Mouse (Mus musculus) neural tube, embryonic 15.5 days (tissue): Measurements from ENCODE around the gene Pycard. TPM values are rescaled to one million over a fixed set of nuclear protein-coding genes. Genes with fewer than 3 reads are reported as not detected.
"Not testable (repeated sequence)": the region's sequence is repeated elsewhere in the genome, so short reads cannot be mapped to it uniquely, and the experiment has no call there.

Experiments used
- ATAC-seq: fragments of 200-750 bp; cut with Nextera tagmentation; 2 replicates; pipeline ENCODE4 v1.8.0; 2017; ENCODE audit warnings: mild to moderate bottlenecking, moderate TSS enrichment, moderate library complexity; ENCODE audit not compliant: low FRiP score
- H3K27ac ChIP-seq: fragments of 300-500 bp; sonication (generic); replicated peaks from 2 replicates; pipeline ENCODE4 v1.5.1; 2015; ENCODE audit warnings: mild to moderate bottlenecking, inconsistent platforms
- H3K27me3 ChIP-seq: fragments of 300-500 bp; sonication (generic); replicated peaks from 2 replicates; pipeline ENCODE4 v1.6.1; 2015; ENCODE audit warnings: inconsistent platforms
- H3K36me3 ChIP-seq: fragments of 300-500 bp; sonication (generic); 2 replicates; pipeline ENCODE4 v1.6.1; 2015; ENCODE audit warnings: inconsistent platforms
- H3K4me1 ChIP-seq: fragments of 300-500 bp; sonication (generic); 2 replicates; pipeline ENCODE4 v1.6.1; 2015; ENCODE audit warnings: inconsistent platforms
- H3K4me2 ChIP-seq: fragments of 300-500 bp; sonication (generic); 2 replicates; pipeline ENCODE4 v1.6.1; 2015; ENCODE audit warnings: inconsistent platforms, mild to moderate bottlenecking, moderate library complexity
- H3K4me3 ChIP-seq: fragments of 300-500 bp; sonication (generic); replicated peaks from 2 replicates; pipeline ENCODE4 v1.5.1; 2015; ENCODE audit warnings: mild to moderate bottlenecking, inconsistent platforms
- H3K9ac ChIP-seq: fragments of 300-500 bp; sonication (generic); replicated peaks from 2 replicates; pipeline ENCODE4 v1.6.1; 2015; ENCODE audit warnings: mild to moderate bottlenecking, inconsistent platforms
- H3K9me3 ChIP-seq: fragments of 300-500 bp; sonication (generic); replicated peaks from 2 replicates; pipeline ENCODE4 v1.6.1; 2016; ENCODE audit warnings: inconsistent platforms
- WGBS: fragments of 180-500 bp; shearing (Covaris S2); methylation state at CpG from one replicate; pipeline ENCODE4 v1.1.7; 2015; ENCODE audit warnings: mixed read lengths; 5-methylcytosine and 5-hydroxymethylcytosine counted together
- polyA plus RNA-seq: library from polyadenylated mRNA; unstranded; fragments of >200 nt; fragmentation: Nextera tagmentation; extraction: Ambion mirVana; gene quantifications from 2 replicates; pipeline ENCODE4 v1.2.1, GENCODE M21; 2015

Gene Pycard
- polyA plus RNA-seq = 8.0 and 46.9 TPM in 2 replicates

DNA sequence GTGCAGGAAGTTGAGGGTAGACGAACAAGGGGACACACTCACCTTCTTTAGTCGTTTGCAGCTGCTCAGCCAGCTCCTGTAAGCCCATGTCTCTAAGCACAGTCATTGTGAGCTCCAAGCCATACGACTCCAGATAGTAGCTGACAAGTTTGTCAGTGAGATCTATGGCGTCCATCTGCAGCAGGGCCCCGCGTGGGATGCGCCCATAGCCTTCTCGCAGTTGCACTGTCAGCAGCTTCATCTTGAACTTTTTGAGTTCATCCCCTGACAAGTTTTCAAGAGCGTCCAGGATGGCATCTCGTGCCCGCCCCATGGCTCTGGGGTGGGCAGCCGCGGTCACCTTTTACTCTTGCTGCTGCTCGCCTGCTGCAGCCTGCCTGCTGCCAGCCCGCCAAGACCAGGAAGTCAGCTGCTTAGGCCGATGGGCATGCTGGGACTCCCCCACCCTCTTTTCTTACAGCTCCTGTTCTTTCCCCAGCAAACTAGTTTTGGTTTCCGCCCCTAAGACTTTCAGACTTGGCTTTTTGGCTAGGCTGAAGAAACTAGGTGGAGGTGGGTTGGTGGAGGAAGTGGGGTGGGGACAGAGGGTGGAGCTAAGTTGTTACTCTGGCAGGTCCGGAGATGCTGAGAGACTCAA is at the start of gene Pycard:
Pycard (minus strand) TSS at position 527 of the 637 bp plus-strand sequence.
- Histone ChIP-seq H3K9ac (0 out of 2 replicates have a peak within 1 kb of the TSS, but pooled peaks have one; percentile 26), H3K36me3 (peaks cover 16% of the 10 kb centered on the region), H3K4me3 (peak within 1 kb of the TSS; percentile 15), H3K4me1 (peaks cover 4% of the 10 kb centered on the region), H3K27me3 (no peaks in the 10 kb centered on the region), H3K9me3 (no peaks in the 10 kb centered on the region), H3K27ac (no peak within 1 kb of the TSS), H3K4me2 (peak within 1 kb of the TSS; percentile 41)
- no peak for ATAC-seq
- 21% methylated on average over 18 of the region's 18 CpGs for WGBS

DNA sequence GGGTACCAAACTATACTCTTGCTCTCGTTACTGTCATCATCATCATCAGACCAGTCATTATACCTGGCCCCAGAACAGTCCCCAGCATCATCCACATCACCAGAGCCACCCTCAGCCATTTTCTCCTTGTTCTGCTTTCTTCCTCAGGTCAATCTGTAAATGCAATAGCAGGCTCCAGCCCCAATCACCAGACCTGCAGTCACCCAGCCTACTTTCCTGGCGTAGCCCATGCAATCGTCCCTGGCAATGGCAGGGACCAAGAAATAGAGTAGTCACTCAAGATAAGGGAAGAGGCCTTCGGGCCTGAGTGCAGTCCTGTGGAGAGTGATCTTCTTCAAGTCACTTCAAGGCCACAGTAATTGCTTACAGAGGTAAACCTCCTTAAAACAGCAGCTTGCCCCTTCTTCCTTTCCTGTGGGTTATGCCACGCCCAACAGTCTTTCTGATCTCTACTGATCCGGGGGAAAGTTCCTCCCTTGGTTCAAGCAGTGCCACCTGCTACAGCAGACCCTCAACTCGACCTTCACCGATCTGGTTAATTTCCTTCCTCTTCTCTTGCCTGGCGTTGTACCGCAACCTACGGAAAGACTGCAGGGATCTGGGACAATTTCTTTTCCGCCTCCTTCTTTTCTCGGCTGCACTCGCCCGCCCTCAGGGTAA is 48.6 kb upstream of the Pycard start:
- not testable (repeated sequence) for H3K27me3 ChIP-seq

DNA sequence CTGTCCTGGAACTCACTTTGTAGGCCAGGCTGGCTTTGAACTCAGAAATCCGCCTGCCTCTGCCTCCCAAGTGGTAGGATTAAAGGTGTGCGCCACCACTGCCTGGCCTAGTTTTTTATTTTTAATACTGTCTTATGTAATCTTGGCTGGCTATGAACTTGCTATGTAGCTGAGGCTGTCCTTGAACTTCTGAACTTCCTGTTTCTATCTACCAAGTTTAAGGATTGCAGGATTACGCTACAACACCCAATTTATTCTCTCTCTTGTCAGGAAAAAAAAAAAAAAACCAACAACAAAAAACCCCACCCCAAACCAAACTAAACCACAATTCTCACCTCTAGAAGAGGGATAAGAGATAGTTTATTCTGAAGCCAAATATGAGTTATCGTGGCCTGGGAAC is 39.9 kb upstream of the Pycard start:
- Histone ChIP-seq H3K9me3 (no peaks in the 10 kb centered on the region), H3K9ac (no peak overlapping the region), H3K4me2 (no peak overlapping the region), H3K4me3 (no peak overlapping the region), H3K27me3 (no peaks in the 10 kb centered on the region), H3K27ac (no peak overlapping the region), H3K36me3 (no peaks in the 10 kb centered on the region), H3K4me1 (no peaks in the 10 kb centered on the region)
- 93% methylated on average over 4 of the region's 4 CpGs for WGBS
- ATAC-seq = no peak

More for the DNA sequence above, 48.6 kb upstream of the Pycard start:
- not testable (repeated sequence) for H3K9ac ChIP-seq, H3K4me3 ChIP-seq, H3K27ac ChIP-seq, H3K4me1 ChIP-seq, H3K4me2 ChIP-seq, ATAC-seq, H3K9me3 ChIP-seq, H3K36me3 ChIP-seq
- WGBS = 80% methylated on average over 15 of the region's 15 CpGs

DNA sequence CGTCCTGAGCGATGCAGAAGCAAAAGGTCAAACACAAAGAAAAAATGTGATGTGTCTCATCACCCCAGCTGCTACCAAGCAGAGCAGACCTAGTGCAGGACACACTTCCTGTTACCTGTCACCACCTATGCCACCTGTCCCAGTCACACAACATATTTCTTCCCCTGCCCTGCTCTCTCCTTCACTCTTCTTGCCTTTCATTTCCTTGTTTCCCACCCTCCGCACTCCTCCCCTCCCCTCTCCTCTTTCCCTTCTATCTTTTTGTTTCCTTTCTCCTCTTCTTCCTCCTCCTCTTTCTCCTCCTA is 39.3 kb upstream of the Pycard start:
- Histone ChIP-seq H3K27ac (no peak overlapping the region), H3K9ac (no peak overlapping the region), H3K27me3 (no peaks in the 10 kb centered on the region), H3K4me1 (no peaks in the 10 kb centered on the region), H3K36me3 (no peaks in the 10 kb centered on the region), H3K9me3 (no peaks in the 10 kb centered on the region), H3K4me3 (no peak overlapping the region), H3K4me2 (no peak overlapping the region)
- ATAC-seq = no peak
- WGBS = 93% methylated on average over 3 of the region's 3 CpGs

DNA sequence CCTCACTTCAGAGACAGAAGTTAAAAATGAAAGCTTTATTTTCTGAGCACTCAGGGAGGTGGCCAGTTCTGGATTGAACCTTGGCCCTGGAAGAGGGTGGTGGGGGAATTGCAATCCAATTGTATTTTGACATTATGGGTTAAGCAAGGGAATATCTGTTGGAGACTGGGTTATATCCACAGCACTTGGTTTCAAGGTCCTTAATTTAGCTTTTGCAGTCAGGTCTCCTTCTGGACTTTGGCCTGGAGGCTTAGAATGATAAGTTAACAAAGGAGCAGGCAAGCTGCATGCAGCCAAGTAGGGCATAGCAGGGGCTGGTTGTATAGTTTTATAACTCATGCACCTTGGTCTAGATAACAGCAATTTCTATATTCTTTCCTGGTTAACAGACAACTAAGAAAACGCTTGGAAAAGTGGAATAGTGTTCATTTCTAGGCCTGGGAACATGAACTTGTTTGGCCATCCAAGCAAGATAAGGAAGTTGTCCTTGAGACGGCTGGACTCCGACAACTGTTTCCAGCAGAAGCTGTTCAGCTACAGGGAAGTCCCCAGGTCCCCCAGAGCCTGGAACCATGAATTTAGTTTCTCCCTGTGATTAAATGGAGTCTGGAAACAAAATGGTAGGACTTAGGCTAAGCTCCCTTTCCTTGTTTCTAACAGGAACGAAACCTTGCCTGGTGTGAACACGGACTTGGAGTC is 38.8 kb upstream of the Pycard start:
- WGBS = 90% methylated on average over 5 of the region's 5 CpGs
- H3K9ac ChIP-seq = no peak overlapping the region
- no peaks in the 10 kb centered on the region for H3K4me1 ChIP-seq
- no peak for ATAC-seq
- no peak overlapping the region for H3K4me3 ChIP-seq
- no peak overlapping the region for H3K27ac ChIP-seq
- no peaks in the 10 kb centered on the region for H3K9me3 ChIP-seq
- no peaks in the 10 kb centered on the region for H3K36me3 ChIP-seq
- H3K27me3 ChIP-seq = no peaks in the 10 kb centered on the region
- no peak overlapping the region for H3K4me2 ChIP-seq

DNA sequence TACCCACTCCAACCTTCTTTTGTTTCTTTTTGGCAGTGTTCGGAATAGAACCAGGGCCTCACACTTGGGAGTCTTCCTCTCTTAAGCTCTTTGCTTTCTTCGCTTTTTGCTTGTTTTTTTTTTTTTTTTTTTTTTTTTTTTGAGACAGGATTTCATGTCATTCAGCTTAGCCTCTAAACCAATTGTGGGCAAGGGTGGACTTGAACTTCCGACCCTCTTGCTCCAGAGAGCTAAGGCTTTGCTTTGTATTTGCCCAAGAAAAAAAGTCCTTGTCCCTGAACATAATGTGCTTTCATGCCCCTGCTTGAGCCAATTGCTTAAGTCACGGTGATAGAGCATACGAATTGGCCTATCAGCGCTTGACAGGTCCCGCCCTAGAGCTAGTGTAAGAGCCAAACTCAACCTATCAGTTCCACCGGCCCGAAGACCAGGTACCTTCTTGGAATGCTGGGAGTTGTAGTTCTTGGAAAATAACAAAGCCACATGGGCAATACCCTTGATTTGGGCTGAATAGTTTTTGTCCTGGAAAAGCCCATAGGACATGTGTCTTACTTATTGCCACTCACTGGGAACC is 37.8 kb upstream of the Pycard start:
- ATAC-seq = no peak
- H3K4me3 ChIP-seq = no peak overlapping the region
- no peaks in the 10 kb centered on the region for H3K27me3 ChIP-seq
- H3K27ac ChIP-seq = no peak overlapping the region
- no peaks in the 10 kb centered on the region for H3K4me1 ChIP-seq
- no peak overlapping the region for H3K9ac ChIP-seq
- no peak overlapping the region for H3K4me2 ChIP-seq
- H3K36me3 ChIP-seq = no peaks in the 10 kb centered on the region
- H3K9me3 ChIP-seq = no peaks in the 10 kb centered on the region
- WGBS = 43% methylated on average over 9 of the region's 9 CpGs

DNA sequence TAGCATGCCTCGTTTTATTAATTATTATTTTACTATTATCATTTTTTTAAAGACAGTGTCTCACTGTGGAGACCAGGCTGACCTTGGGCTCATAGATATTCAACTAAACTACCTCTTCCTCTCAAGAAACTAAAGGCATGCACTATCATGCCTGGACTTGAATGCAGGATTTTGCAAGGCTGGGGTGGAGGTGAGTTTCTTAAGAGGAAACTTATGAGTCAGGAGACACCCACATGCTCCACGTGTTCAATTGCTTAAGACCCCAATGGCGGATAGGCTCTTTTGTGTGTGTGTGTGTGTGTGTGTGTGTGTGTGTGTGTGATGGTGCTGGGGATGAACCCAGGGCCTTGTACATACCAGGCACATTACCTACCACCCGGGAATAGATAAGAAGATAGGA is 31.7 kb upstream of the Pycard start:
- no peak for ATAC-seq
- Histone ChIP-seq H3K4me1 (no peaks in the 10 kb centered on the region), H3K9me3 (no peaks in the 10 kb centered on the region), H3K27ac (no peak overlapping the region), H3K4me2 (no peak overlapping the region), H3K9ac (no peak overlapping the region), H3K27me3 (no peaks in the 10 kb centered on the region), H3K36me3 (no peaks in the 10 kb centered on the region), H3K4me3 (no peak overlapping the region)
- 89% methylated on average over 4 of the region's 4 CpGs for WGBS

DNA sequence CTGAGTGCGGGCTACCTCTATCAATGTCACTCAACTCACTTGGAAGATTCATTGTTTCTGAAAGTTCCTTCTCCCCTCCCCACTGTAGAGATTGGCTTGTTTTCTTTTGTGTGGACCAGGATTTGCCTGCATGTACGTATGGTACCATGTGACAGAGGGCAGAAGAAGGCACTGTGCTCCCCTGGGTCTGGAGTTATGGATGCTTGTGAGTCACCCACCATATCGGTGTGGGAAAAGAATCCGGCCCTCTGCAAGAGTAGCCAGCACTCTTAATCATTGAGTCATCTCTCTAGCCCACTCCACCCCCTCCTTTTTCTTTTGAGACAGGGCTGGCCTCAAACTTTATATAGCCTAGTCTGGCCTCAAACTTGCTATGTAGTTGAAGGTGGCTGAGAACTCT is 31.3 kb upstream of the Pycard start:
- ATAC-seq = no peak
- no peak overlapping the region for H3K9ac ChIP-seq
- H3K27ac ChIP-seq = no peak overlapping the region
- H3K4me1 ChIP-seq = no peaks in the 10 kb centered on the region
- no peaks in the 10 kb centered on the region for H3K9me3 ChIP-seq
- no peak overlapping the region for H3K4me2 ChIP-seq
- H3K36me3 ChIP-seq = no peaks in the 10 kb centered on the region
- WGBS = 86% methylated on average over 4 of the region's 4 CpGs
- no peaks in the 10 kb centered on the region for H3K27me3 ChIP-seq
- no peak overlapping the region for H3K4me3 ChIP-seq

DNA sequence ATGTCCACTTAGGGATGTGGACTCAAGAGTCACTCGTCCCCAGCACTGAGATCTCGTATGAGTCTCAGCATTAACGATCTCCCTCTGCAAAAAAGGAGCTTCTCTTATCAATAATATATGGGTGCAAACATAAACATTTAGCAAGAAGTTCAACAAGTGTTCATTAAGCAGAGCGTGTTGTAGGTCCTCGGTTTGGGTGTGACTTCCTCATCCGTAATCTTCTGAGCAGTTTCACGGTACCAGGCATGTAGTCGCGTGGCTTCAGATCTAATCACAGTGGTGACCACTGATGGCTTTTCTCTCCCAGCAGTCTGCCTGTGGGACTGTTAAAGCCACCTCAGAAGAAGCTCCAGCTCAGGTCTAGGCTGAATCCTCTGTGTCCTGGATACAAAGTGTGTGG is 30.7 kb upstream of the Pycard start:
- Histone ChIP-seq H3K4me3 (no peak overlapping the region), H3K36me3 (no peaks in the 10 kb centered on the region), H3K4me1 (no peaks in the 10 kb centered on the region), H3K9ac (no peak overlapping the region), H3K4me2 (no peak overlapping the region), H3K27me3 (no peaks in the 10 kb centered on the region), H3K9me3 (no peaks in the 10 kb centered on the region), H3K27ac (no peak overlapping the region)
- no peak for ATAC-seq
- WGBS = 94% methylated on average over 9 of the region's 9 CpGs

DNA sequence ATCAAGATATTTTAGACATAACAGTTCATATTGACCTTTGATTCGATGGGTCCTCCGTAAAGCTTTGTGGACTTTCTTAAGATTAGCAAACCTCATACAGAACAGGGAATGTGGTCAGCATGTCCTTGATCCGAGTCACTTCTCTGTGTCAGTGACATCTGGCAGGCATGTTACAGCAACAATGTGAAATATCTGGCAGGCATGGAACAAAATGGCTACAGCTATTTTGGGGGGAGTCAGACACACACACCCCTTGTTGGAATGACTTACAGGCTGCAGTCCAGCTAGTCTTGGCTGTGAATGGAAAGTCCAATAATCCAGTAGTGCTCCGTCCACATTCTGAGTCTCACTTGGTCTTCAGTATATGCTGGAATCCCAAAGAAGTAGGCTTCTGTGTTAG is 29.9 kb upstream of the Pycard start:
- H3K9ac ChIP-seq = no peak overlapping the region

DNA sequence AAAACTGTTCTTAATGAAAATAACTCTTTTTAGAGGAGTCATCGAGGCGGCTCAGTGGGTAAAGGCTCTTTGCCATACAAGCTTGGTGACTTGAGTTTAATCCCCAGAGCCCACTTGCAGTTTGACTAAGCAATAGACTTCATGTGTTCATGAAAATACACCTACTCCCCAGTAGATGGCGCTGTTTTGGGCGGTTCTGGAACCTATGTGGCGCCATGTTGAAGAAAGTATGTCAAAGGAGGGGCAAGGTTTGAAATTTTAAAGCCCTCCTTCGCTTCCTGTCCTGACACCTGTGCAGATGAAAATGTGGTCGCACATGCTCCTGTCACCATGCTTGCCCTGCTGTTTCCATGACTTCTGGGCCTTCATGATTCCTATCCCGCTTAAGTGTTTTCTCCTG is 29.3 kb upstream of the Pycard start:
- Histone ChIP-seq H3K36me3 (no peaks in the 10 kb centered on the region), H3K27me3 (no peaks in the 10 kb centered on the region), H3K4me3 (no peak overlapping the region), H3K4me2 (no peak overlapping the region), H3K27ac (no peak overlapping the region), H3K4me1 (no peaks in the 10 kb centered on the region), H3K9me3 (no peaks in the 10 kb centered on the region), H3K9ac (no peak overlapping the region)
- ATAC-seq = no peak
- 63% methylated on average over 8 of the region's 8 CpGs for WGBS

More for the DNA sequence above, 29.9 kb upstream of the Pycard start:
- Histone ChIP-seq H3K4me3 (no peak overlapping the region), H3K9me3 (no peaks in the 10 kb centered on the region), H3K36me3 (no peaks in the 10 kb centered on the region), H3K27me3 (no peaks in the 10 kb centered on the region), H3K4me1 (no peaks in the 10 kb centered on the region), H3K27ac (no peak overlapping the region), H3K4me2 (no peak overlapping the region)
- 95% methylated on average over 4 of the region's 4 CpGs for WGBS
- ATAC-seq = no peak

DNA sequence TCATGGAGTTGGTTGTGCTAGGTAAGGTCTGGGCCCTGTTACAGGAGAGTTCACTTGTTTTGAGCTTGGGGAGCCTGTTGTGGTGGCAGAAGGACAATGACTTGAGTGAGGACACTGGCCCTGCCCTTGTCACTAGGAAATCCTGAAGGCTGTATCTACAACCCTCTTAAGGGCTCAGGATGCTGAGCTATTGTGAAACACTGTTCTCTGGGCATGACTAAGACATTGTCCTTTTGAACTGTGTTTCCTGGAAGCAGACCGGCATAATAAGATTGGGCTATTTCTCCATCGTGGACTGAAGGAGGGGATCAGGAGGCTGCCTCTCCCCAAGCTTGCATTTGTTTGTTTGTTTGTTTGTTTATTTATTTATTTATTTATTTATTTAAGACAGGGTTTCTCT is 25.5 kb upstream of the Pycard start:
- H3K4me1 ChIP-seq = no peaks in the 10 kb centered on the region
- no peaks in the 10 kb centered on the region for H3K36me3 ChIP-seq
- no peaks in the 10 kb centered on the region for H3K27me3 ChIP-seq
- WGBS = 87% methylated on average over 2 of the region's 2 CpGs
- H3K27ac ChIP-seq = no peak overlapping the region
- H3K9me3 ChIP-seq = no peaks in the 10 kb centered on the region
- no peak for ATAC-seq
- no peak overlapping the region for H3K9ac ChIP-seq
- no peak overlapping the region for H3K4me2 ChIP-seq
- H3K4me3 ChIP-seq = no peak overlapping the region
